Mouse (Mus musculus) neural tube, embryonic 14.5 days (tissue): Measurements from ENCODE around the gene Vamp3. TPM values are rescaled to one million over a fixed set of nuclear protein-coding genes. Genes with fewer than 3 reads are reported as not detected.
A peak's percentile ranks its signal among the peaks of the same experiment; 100 is the strongest.

Experiments
- ATAC-seq: fragments of 200-750 bp; cut with Nextera tagmentation; 2 replicates; pipeline ENCODE4 v1.8.0; 2017; ENCODE audit warnings: low read depth, mild to moderate bottlenecking, moderate TSS enrichment, moderate library complexity
- H3K27ac ChIP-seq: fragments of 300-500 bp; sonication (generic); 2 replicates; pipeline ENCODE4 v1.5.1; 2014; ENCODE audit warnings: low read depth, mild to moderate bottlenecking, control low read depth, low read length, moderate library complexity, mixed read lengths
- H3K27me3 ChIP-seq: fragments of 300-500 bp; sonication (generic); 2 replicates; pipeline ENCODE4 v1.6.1; 2014; ENCODE audit warnings: low read length; ENCODE audit not compliant: control insufficient read depth, insufficient read depth
- H3K36me3 ChIP-seq: fragments of 300-500 bp; sonication (generic); 2 replicates; pipeline ENCODE4 v1.6.1; 2014; ENCODE audit warnings: low read length, mixed read lengths; ENCODE audit not compliant: control insufficient read depth, insufficient read depth
- H3K4me1 ChIP-seq: fragments of 300-500 bp; sonication (generic); 2 replicates; pipeline ENCODE4 v1.6.1; 2014; ENCODE audit warnings: low read length; ENCODE audit not compliant: control insufficient read depth, insufficient read depth
- H3K4me2 ChIP-seq: fragments of 300-500 bp; sonication (generic); 2 replicates; pipeline ENCODE4 v1.6.1; 2014; ENCODE audit warnings: mild to moderate bottlenecking, low read depth, low read length, control low read depth
- H3K4me3 ChIP-seq: fragments of 300-500 bp; sonication (generic); 2 replicates; pipeline ENCODE4 v1.5.1; 2014; ENCODE audit warnings: low read depth, low read length, control low read depth, mixed read lengths
- H3K9ac ChIP-seq: fragments of 300-500 bp; sonication (generic); replicated peaks from 2 replicates; pipeline ENCODE4 v1.6.1; 2014; ENCODE audit warnings: low read depth, mild to moderate bottlenecking, control low read depth, low read length, mixed read lengths
- H3K9me3 ChIP-seq: fragments of 300-500 bp; sonication (generic); 2 replicates; pipeline ENCODE4 v1.6.1; 2016; ENCODE audit warnings: low read length; ENCODE audit not compliant: control insufficient read depth
- WGBS: fragments of 180-500 bp; shearing (Covaris S2); extraction: QIAGEN DNeasy Blood & Tissue Kit; methylation state at CpG from one replicate; pipeline ENCODE4 v1.1.7; 2014; 5-methylcytosine and 5-hydroxymethylcytosine counted together
- polyA plus RNA-seq: library from polyadenylated mRNA; unstranded; fragments of >200 nt; fragmentation: Nextera tagmentation; extraction: Ambion mirVana; gene quantifications from 2 replicates; pipeline ENCODE4 v1.2.1, GENCODE M21; 2014

Vamp3 gene
- polyA plus RNA-seq = 36.6 and 45.2 TPM in 2 replicates

DNA sequence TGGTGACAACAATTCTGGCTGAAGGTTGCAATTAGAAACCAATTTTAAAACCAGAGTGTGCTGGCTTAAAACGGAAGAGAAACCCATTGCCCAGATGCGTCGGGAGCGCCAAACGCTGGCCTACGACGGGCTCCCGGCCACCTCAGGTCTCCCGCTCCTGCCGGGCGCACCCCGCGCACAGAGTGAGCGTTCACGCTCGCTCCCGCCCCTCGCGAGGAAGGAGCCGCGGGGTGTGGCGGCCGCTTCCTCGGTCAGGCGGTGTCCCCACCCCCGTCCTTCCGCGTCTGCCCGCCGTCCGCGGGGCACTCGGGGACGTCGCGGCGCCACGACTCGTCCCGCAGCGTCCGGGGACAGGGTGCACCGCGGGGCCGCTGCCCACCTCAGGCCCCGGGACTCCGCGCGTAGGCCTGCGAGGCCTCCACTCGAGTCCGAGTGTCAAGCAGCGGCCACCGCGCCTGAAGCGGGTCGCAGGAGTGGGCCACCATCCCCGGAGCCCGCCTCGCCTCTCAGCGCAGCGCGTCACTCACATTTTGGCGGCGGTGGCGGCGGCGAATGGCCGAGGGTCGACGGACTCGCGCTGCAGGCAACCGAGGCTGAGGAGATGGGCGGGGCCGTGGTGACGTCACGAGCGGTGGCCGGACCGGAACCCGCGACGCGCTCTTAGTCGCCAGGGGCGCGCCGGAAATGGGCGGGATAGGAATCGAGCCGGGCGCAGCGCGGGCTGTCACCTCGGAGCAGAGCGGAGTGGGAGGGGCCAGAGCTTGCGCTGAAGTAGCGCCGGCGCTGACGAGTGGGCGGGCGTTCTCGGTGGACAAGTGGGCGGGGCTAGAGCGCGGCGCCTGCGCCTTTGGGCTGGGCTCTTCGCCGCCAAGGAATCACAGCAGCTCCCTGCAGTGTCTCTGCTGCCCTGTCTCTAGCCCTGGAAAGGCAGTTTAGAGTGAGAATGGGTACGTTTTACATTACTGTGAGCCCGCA, at the start of gene Vamp3:
Gene Vamp3 (minus strand): TSS at position 617 of the 975 bp plus-strand sequence.
- under 1% methylated on average over 105 of the region's 114 CpGs for WGBS
- Histone ChIP-seq H3K4me1 (peaks cover 11% of the 10 kb centered on the region), H3K9me3 (no peaks in the 10 kb centered on the region), H3K36me3 (peaks cover 13% of the 10 kb centered on the region), H3K9ac (peak within 1 kb of the TSS; percentile 93), H3K27ac (peak within 1 kb of the TSS; percentile 97), H3K27me3 (0 out of 2 replicates have a peak, but pooled peaks cover 3% of the 10 kb centered on the region), H3K4me3 (peak within 1 kb of the TSS; percentile 92), H3K4me2 (peak within 1 kb of the TSS; percentile 81)
- peak; percentile 98 for ATAC-seq

DNA sequence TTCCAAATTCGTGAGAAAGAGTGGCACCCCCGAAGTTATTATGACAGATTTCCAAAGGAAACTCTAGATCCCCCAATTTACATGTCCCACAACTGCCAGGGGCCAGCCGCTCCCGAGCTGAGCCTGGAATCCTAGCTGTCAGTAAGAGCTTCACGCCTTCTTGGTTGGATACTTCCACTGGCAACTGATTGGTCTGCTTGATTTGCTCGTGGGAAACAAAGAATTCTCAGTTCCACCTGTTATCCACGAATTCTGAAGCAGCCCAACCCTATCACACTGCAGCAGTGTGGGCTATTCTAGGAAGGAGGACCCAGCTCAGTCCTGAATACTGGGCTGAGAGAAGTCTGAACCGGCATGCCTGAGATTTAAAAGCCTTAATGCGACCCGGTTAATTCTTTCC, 48.7 kb upstream of the Vamp3 start:
- Histone ChIP-seq H3K27me3 (no peaks in the 10 kb centered on the region), H3K4me1 (peaks cover 43% of the 10 kb centered on the region), H3K9ac (peak overlapping the region; percentile 93), H3K4me2 (peak overlapping the region; percentile 61), H3K4me3 (peak overlapping the region; percentile 77), H3K9me3 (no peaks in the 10 kb centered on the region), H3K36me3 (no peaks in the 10 kb centered on the region), H3K27ac (no peak overlapping the region; the same call in 1 of the 2 replicates)
- WGBS = 17% methylated on average over 10 of the region's 10 CpGs
- no peak for ATAC-seq

DNA sequence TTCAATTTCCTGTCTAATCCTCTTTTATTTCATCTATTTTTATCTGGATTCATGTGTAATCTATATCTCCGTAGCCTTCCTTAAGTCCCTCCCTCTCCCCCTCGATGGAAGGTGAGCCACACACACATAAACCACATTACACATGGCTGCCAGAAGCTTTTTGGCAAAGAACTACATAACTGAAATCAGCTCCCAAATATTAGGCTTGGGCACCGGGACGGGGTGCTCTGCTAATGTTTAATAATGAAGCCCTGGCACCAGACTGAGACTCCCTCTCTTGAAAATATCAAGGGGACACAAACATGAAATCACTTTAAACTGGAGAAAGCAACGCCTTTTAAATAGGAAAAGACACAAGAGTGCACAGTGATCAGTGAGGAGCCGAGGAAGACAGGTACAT, 48.1 kb upstream of the Vamp3 start:
- no peaks in the 10 kb centered on the region for H3K9me3 ChIP-seq
- WGBS = 64% methylated on average over 6 of the region's 6 CpGs
- peak overlapping the region; percentile 77 for H3K4me3 ChIP-seq
- peaks cover 43% of the 10 kb centered on the region for H3K4me1 ChIP-seq
- H3K36me3 ChIP-seq = no peaks in the 10 kb centered on the region
- peak overlapping the region; percentile 61 for H3K4me2 ChIP-seq
- ATAC-seq = no peak
- no peak overlapping the region for H3K27ac ChIP-seq
- no peaks in the 10 kb centered on the region for H3K27me3 ChIP-seq
- H3K9ac ChIP-seq = no peak overlapping the region; the same call in 1 of the 2 replicates

- Histone ChIP-seq H3K27ac (no peak overlapping the region), H3K4me2 (peak overlapping the region; percentile 16; the same call in 1 of the 2 replicates), H3K4me3 (no peak overlapping the region), H3K27me3 (no peaks in the 10 kb centered on the region), H3K9ac (no peak overlapping the region), H3K4me1 (peaks cover 45% of the 10 kb centered on the region), H3K36me3 (no peaks in the 10 kb centered on the region), H3K9me3 (no peaks in the 10 kb centered on the region)
- ATAC-seq = no peak
- 82% methylated on average over 10 of the region's 10 CpGs for WGBS
Observed at GRCm38 (mm10) chr4:151104147-151104546, 46.4 kb upstream of the Vamp3 start.

DNA sequence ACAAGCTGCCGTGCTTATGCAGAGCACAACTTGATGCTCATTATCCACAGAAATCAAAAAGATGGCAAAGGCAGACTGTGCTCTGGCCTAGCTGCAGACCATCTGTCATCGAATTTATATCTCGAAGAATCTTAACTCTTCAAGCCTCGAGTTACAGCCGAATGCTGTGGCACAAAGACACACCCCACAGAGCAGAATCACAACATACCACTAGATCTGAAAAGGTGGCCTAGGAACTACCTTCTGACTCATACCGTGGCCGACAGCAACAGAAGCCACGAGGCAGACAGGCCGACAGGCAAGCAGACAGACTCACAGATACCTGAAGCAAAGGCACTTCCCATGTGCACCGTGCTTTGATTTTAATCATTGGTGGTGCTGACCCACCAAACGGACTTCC, 45.9 kb upstream of the Vamp3 start:
- no peak for ATAC-seq
- Histone ChIP-seq H3K27me3 (no peaks in the 10 kb centered on the region), H3K4me1 (peaks cover 43% of the 10 kb centered on the region), H3K36me3 (no peaks in the 10 kb centered on the region), H3K4me3 (no peak overlapping the region), H3K9ac (no peak overlapping the region), H3K27ac (no peak overlapping the region), H3K4me2 (no peak overlapping the region), H3K9me3 (no peaks in the 10 kb centered on the region)
- WGBS = 83% methylated on average over 11 of the region's 11 CpGs

GRCm38 (mm10) chr4:151097104-151097438, 39.3 kb upstream of the Vamp3 start:
- 87% methylated on average over 11 of the region's 11 CpGs for WGBS
- no peak overlapping the region for H3K9ac ChIP-seq
- no peak overlapping the region for H3K27ac ChIP-seq
- H3K4me1 ChIP-seq = peaks cover 8% of the 10 kb centered on the region
- no peaks in the 10 kb centered on the region for H3K27me3 ChIP-seq
- H3K9me3 ChIP-seq = no peaks in the 10 kb centered on the region
- no peak for ATAC-seq
- no peak overlapping the region for H3K4me2 ChIP-seq
- H3K4me3 ChIP-seq = no peak overlapping the region
- 0 out of 2 replicates have a peak, but pooled peaks cover 3% of the 10 kb centered on the region for H3K36me3 ChIP-seq

GRCm38 (mm10) chr4:151096334-151097103, 38.8 kb upstream of the Vamp3 start:
- Histone ChIP-seq H3K27ac (no peak overlapping the region), H3K4me2 (no peak overlapping the region), H3K9ac (no peak overlapping the region), H3K9me3 (no peaks in the 10 kb centered on the region), H3K4me1 (peaks cover 7% of the 10 kb centered on the region), H3K36me3 (0 out of 2 replicates have a peak, but pooled peaks cover 3% of the 10 kb centered on the region), H3K27me3 (no peaks in the 10 kb centered on the region), H3K4me3 (no peak overlapping the region)
- WGBS = 84% methylated on average over 18 of the region's 18 CpGs
- no peak for ATAC-seq

DNA sequence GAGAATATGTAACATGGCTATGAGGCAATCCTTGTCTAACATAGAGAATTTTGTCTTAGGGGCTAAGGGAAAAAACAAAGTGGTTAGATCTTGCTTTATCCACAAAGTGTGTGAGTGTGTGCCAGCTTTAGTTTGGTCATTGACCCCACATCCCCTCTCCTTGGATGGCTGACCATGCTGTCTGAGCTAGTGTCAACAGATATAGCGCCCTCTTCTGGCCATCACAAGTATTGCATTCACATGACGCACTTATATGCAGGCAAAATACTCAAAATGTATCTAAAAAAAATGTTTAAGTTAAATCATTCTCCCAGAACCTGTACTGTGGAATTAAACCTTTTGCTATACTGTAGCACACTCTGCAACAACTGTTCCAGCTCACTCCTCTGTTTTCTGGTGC, 37.4 kb upstream of the Vamp3 start:
- no peaks in the 10 kb centered on the region for H3K9me3 ChIP-seq
- no peak overlapping the region for H3K4me2 ChIP-seq
- H3K9ac ChIP-seq = no peak overlapping the region
- H3K27me3 ChIP-seq = no peaks in the 10 kb centered on the region
- peaks cover 5% of the 10 kb centered on the region for H3K4me1 ChIP-seq
- H3K4me3 ChIP-seq = no peak overlapping the region
- no peak overlapping the region for H3K27ac ChIP-seq
- no peak for ATAC-seq
- 0 out of 2 replicates have a peak, but pooled peaks cover 3% of the 10 kb centered on the region for H3K36me3 ChIP-seq
- 46% methylated on average over 2 of the region's 2 CpGs for WGBS
